Mouse (Mus musculus) limb, embryonic 14.5 days (tissue): ENCODE data around the gene Mindy4. TPM values are rescaled to one million over a fixed set of nuclear protein-coding genes. Genes with fewer than 3 reads are reported as not detected.
"Not testable (repeated sequence)": the region's sequence is repeated elsewhere in the genome, so short reads cannot be mapped to it uniquely, and the experiment has no call there.

Experiments
- ATAC-seq: fragments of 200-750 bp; cut with Nextera tagmentation; 2 replicates; pipeline ENCODE4 v1.8.0; 2017; ENCODE audit warnings: low read depth, moderate number of reproducible peaks, moderate TSS enrichment; ENCODE audit not compliant: low FRiP score
- DNase-seq: peaks from one replicate; pipeline ENCODE4 v3.0.0-alpha.2; 2015; ENCODE audit warnings: low spot score
- H3K27ac ChIP-seq: fragments of 300-500 bp; sonication (generic); replicated peaks from 2 replicates; pipeline ENCODE4 v1.5.1; 2014; ENCODE audit warnings: low read depth, mild to moderate bottlenecking, low read length, moderate library complexity, mixed read lengths
- H3K27me3 ChIP-seq: fragments of 300-500 bp; sonication (generic); 2 replicates; pipeline ENCODE4 v1.6.1; 2014; ENCODE audit warnings: low read length, mixed read lengths; ENCODE audit not compliant: control insufficient read depth, insufficient read depth
- H3K36me3 ChIP-seq: fragments of 300-500 bp; sonication (generic); 2 replicates; pipeline ENCODE4 v1.6.1; 2014; ENCODE audit warnings: mild to moderate bottlenecking, low read length, moderate library complexity, mixed read lengths; ENCODE audit not compliant: control insufficient read depth, insufficient read depth
- H3K4me1 ChIP-seq: fragments of 300-500 bp; sonication (generic); 2 replicates; pipeline ENCODE4 v1.6.1; 2014; ENCODE audit warnings: antibody characterized with exemption, low read length, mixed read lengths; ENCODE audit not compliant: control insufficient read depth, insufficient read depth
- H3K4me2 ChIP-seq: fragments of 300-500 bp; sonication (generic); replicated peaks from 2 replicates; pipeline ENCODE4 v1.6.1; 2014; ENCODE audit warnings: low read depth, mild to moderate bottlenecking, low read length, moderate library complexity; ENCODE audit not compliant: severe bottlenecking
- H3K4me3 ChIP-seq: fragments of 300-500 bp; sonication (generic); replicated peaks from 2 replicates; pipeline ENCODE4 v1.5.1; 2014; ENCODE audit warnings: low read length
- H3K9ac ChIP-seq: fragments of 300-500 bp; sonication (generic); 2 replicates; pipeline ENCODE4 v1.6.1; 2014; ENCODE audit warnings: mild to moderate bottlenecking, low read depth, low read length, moderate library complexity; ENCODE audit not compliant: severe bottlenecking
- H3K9me3 ChIP-seq: fragments of 300-500 bp; sonication (generic); 2 replicates; pipeline ENCODE4 v1.6.1; 2016; ENCODE audit warnings: low read length; ENCODE audit not compliant: control insufficient read depth
- POLR2A ChIP-seq: fragments of 200-500 bp; IDR thresholded peaks from 2 replicates; pipeline ENCODE4 v1.8.0; 2012; ENCODE audit warnings: inconsistent platforms, mild to moderate bottlenecking, moderate library complexity, borderline replicate concordance; ENCODE audit not compliant: insufficient read depth, insufficient read length; ENCODE audit errors: extremely low read depth
- WGBS: fragments of 180-500 bp; shearing (Covaris S2); extraction: QIAGEN DNeasy Blood & Tissue Kit; methylation state at CpG from one replicate; pipeline ENCODE4 v1.1.7; 2014; 5-methylcytosine and 5-hydroxymethylcytosine counted together
- polyA plus RNA-seq, 2 experiments: library from polyadenylated mRNA; depleted of rRNA in 1 of 2; stranded (reverse) in 1 of 2; unstranded in 1 of 2; fragments of >200 nt; fragmentation: Nextera tagmentation in 1 of 2; extraction: Ambion mirVana in 1 of 2; gene quantifications; 2 replicates each; pipeline versions ENCODE4 v1.2.1 to v1.2.3; 2012 to 2014

The Mindy4 gene
- polyA plus RNA-seq, 2 experiments: 13.2 to 14.9 TPM

DNA sequence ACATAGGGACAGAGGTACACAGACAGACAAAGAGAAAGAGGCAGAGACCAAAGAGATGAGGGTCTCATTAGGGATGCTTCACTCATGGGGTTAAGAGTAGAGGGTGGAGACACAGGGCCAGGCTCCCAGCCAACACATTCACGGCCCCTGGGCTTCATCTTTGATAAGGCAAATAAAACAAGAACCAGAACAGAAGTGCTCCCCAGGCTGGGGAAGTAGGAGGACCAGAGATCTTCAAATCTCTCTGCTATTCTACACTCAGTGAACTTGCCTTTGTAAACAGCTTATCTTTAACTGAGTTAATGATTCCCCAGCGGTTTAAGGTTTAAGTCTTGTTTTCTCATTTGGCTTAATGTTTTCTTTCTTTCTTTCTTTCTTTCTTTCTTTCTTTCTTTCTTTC is 27.7 kb upstream of the Mindy4 start:
- Histone ChIP-seq H3K4me1 (0 out of 2 replicates have a peak, but pooled peaks cover 3% of the 10 kb centered on the region), H3K36me3 (no peaks in the 10 kb centered on the region), H3K27ac (no peak overlapping the region), H3K9ac (no peak overlapping the region), H3K27me3 (no peaks in the 10 kb centered on the region), H3K4me2 (no peak overlapping the region), H3K4me3 (no peak overlapping the region), H3K9me3 (no peaks in the 10 kb centered on the region)
- DNase-seq (no peak), ATAC-seq (no peak)
- no peak for TF ChIP-seq POLR2A
- WGBS: 42% methylated on average over 2 of the region's 2 CpGs

- H3K36me3 ChIP-seq: no peaks in the 10 kb centered on the region
- no peak overlapping the region for H3K4me3 ChIP-seq
- H3K27me3 ChIP-seq: no peaks in the 10 kb centered on the region
- no peak overlapping the region for H3K27ac ChIP-seq
- no peak overlapping the region for H3K9ac ChIP-seq
- no peak for TF ChIP-seq POLR2A
- DNase-seq (no peak), ATAC-seq (no peak)
- H3K4me1 ChIP-seq: 0 out of 2 replicates have a peak, but pooled peaks cover 3% of the 10 kb centered on the region
- WGBS: 50% methylated on average over 5 of the region's 5 CpGs
- no peaks in the 10 kb centered on the region for H3K9me3 ChIP-seq
- no peak overlapping the region for H3K4me2 ChIP-seq
Observed at GRCm38 (mm10) chr6:55175892-55176291, 27.3 kb upstream of the Mindy4 start.

DNA sequence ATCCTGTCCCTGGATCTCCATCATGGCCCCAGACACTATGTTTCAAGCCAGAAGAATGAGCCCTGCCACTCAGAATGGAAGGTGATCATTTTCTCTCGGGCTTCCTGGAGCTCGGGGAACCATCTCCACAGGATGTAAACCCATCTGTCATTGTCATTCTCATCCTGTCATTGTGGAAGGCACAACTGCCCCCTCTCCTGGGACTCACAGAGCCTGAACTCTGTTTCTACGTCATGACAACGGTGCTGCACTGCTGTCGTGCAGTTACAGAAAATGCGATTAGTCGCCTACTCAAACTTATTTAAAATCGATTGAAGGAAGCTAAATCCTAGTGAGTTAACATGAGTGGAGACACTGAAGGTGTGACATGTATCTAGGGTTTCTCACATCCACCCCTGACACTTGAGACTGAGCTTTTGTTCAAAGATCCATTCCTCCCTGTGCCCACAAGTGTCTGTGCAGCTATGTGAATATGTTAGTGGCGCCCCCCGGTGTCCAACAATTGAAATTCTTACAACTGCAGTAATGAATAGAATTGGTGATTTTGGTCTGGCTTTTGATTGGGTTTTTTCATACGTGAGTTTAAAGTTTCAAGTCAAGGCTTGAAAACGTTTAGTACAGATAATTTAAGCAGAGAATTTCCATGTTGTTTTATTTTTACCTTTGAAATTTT is 26.0 kb upstream of the Mindy4 start:
- Histone ChIP-seq H3K9ac (no peak overlapping the region), H3K4me2 (no peak overlapping the region), H3K27me3 (no peaks in the 10 kb centered on the region), H3K4me1 (0 out of 2 replicates have a peak, but pooled peaks cover 3% of the 10 kb centered on the region), H3K27ac (no peak overlapping the region), H3K9me3 (no peaks in the 10 kb centered on the region), H3K36me3 (no peaks in the 10 kb centered on the region), H3K4me3 (no peak overlapping the region)
- WGBS: 48% methylated on average over 12 of the region's 12 CpGs
- ATAC-seq (no peak), DNase-seq (no peak)
- no peak for TF ChIP-seq POLR2A

DNA sequence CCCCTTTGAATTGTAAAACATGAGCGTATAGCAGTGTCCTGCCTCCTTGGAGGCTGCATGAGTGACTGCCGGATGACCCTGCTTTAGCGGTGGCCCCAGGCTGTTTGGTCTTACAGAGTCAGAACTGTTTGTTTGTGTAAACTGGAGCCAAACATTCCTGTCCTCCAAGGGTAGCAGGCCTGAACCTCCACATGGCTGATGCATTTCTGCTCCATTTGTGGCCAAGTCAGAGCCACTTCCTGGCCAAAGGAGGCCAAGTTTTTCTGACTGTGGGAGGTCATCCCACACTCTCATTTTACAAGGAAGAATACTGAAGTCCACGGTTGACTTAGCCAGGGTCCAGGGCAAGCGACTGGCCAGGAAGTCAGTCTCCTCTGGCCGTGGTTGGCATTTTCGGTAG is 23.6 kb upstream of the Mindy4 start:
- H3K27me3 ChIP-seq: no peaks in the 10 kb centered on the region
- WGBS: 78% methylated on average over 7 of the region's 7 CpGs
- no peak overlapping the region for H3K4me2 ChIP-seq
- no peaks in the 10 kb centered on the region for H3K36me3 ChIP-seq
- H3K27ac ChIP-seq: no peak overlapping the region
- H3K9me3 ChIP-seq: no peaks in the 10 kb centered on the region
- H3K4me3 ChIP-seq: no peak overlapping the region
- no peak for DNase-seq
- ATAC-seq: no peak
- TF ChIP-seq POLR2A: no peak
- no peak overlapping the region for H3K9ac ChIP-seq
- 0 out of 2 replicates have a peak, but pooled peaks cover 3% of the 10 kb centered on the region for H3K4me1 ChIP-seq

- Histone ChIP-seq H3K4me2 (no peak overlapping the region), H3K27me3 (no peaks in the 10 kb centered on the region), H3K36me3 (no peaks in the 10 kb centered on the region), H3K27ac (no peak overlapping the region), H3K9me3 (no peaks in the 10 kb centered on the region), H3K4me1 (no peaks in the 10 kb centered on the region), H3K4me3 (no peak overlapping the region), H3K9ac (no peak overlapping the region)
- DNase-seq (no peak), ATAC-seq (no peak)
- no peak for TF ChIP-seq POLR2A
- 86% methylated on average over 1 of the region's 1 CpGs for WGBS
Observed at GRCm38 (mm10) chr6:55182655-55183430, 20.3 kb upstream of the Mindy4 start.

GRCm38 (mm10) chr6:55187827-55188226 is 15.4 kb upstream of the Mindy4 start:
- not testable (repeated sequence) for H3K27me3 ChIP-seq, H3K9ac ChIP-seq, DNase-seq, H3K4me1 ChIP-seq, H3K9me3 ChIP-seq, H3K4me3 ChIP-seq, H3K4me2 ChIP-seq, ATAC-seq, H3K27ac ChIP-seq, H3K36me3 ChIP-seq
- 96% methylated on average over 17 of the region's 17 CpGs for WGBS
